Mouse (Mus musculus) left cerebral cortex, adult 18-20 months (tissue): ENCODE data around the gene Olfr788. TPM values are rescaled to one million over a fixed set of nuclear protein-coding genes. Genes with fewer than 3 reads are reported as not detected.

Experiments
- DNase-seq, 2 experiments: peaks; one replicate each; pipeline ENCODE4 v3.0.0; 2021 to 2022; ENCODE audit warnings: low spot score in 2 of 2, mixed read lengths in 1 of 2
- long read RNA-seq, 2 experiments: library from polyadenylated mRNA; stranded (forward); transcript quantifications; one replicate each; pipeline ENCODE4 v2.0.0; 2021
- total RNA-seq, 2 experiments: library from RNA; stranded (reverse); gene quantifications; 2 replicates each; pipeline ENCODE4 v1.2.3; 2021

Olfr788 gene
- total RNA-seq = not detected
- long read RNA-seq, experiment 1 = 0 reads
- long read RNA-seq, experiment 2 = 0 reads

GRCm38 (mm10) chr10:129470698-129471097 is at the start of gene Olfr788:
Olfr788 (plus strand) TSS chr10:129470998.
- DNase-seq = no peak

GRCm38 (mm10) chr10:129427006-129427405 is 43.8 kb upstream of the Olfr788 start, which contains the start of gene Olfr786:
Olfr786 (plus strand) TSS chr10:129427306.
- no peak for DNase-seq

GRCm38 (mm10) chr10:129461562-129461961 is 9.2 kb upstream of the Olfr788 start, which contains the start of gene Olfr787:
Olfr787 (plus strand) TSS chr10:129461862.
- DNase-seq = no peak

- no peak for DNase-seq
Measured at GRCm38 (mm10) chr10:129473256-129473655, 2.5 kb downstream of the Olfr788 start.

GRCm38 (mm10) chr10:129473723-129474122 is 2.9 kb downstream of the Olfr788 start:
- no peak for DNase-seq

- no peak for DNase-seq
Measured at GRCm38 (mm10) chr10:129484452-129484851, 13.7 kb downstream of the Olfr788 start, which contains the start of gene Olfr789. Olfr789 (plus strand) TSS chr10:129484752.

- peak; percentile 17 to 35 for DNase-seq
Measured at GRCm38 (mm10) chr10:129490101-129490500, 19.3 kb downstream of the Olfr788 start.

- DNase-seq = no peak
Measured at GRCm38 (mm10) chr10:129498192-129498591, 27.4 kb downstream of the Olfr788 start, which contains the start of gene Olfr790. Olfr790 (plus strand) TSS chr10:129498492.

GRCm38 (mm10) chr10:129521492-129521891 is 50.7 kb downstream of the Olfr788 start, which contains the start of gene Olfr791:
Olfr791 (plus strand) TSS chr10:129521792.
- no peak for DNase-seq

Other genes starting within 250 kb of the Olfr788 start
- not detected for gene Olfr774, start 234.8 kb upstream of the Olfr788 start, total RNA-seq
- not detected for gene Olfr775, start 222.6 kb upstream of the Olfr788 start, total RNA-seq
- gene Olfr776, start 211.9 kb upstream of the Olfr788 start, total RNA-seq = not detected
- not detected for gene Olfr777, start 199.5 kb upstream of the Olfr788 start, total RNA-seq
- gene Olfr780, start 152.9 kb upstream of the Olfr788 start, total RNA-seq = not detected
- not detected for gene Olfr781, start 142.1 kb upstream of the Olfr788 start, total RNA-seq
- not detected for gene Olfr782, start 122.1 kb upstream of the Olfr788 start, total RNA-seq
- under 1 TPM; 0.14 to 0.21 TPM for gene Olfr784, start 86.9 kb upstream of the Olfr788 start, total RNA-seq
- not detected for gene Olfr785, start 65.6 kb upstream of the Olfr788 start, total RNA-seq
- gene Olfr786, start 43.7 kb upstream of the Olfr788 start, total RNA-seq = not detected
- gene Olfr787, start 9.1 kb upstream of the Olfr788 start, total RNA-seq = not detected
- not detected for gene Olfr789, start 13.8 kb downstream of the Olfr788 start, total RNA-seq
- gene Olfr790, start 27.5 kb downstream of the Olfr788 start, total RNA-seq = not detected
- not detected for gene Olfr791, start 50.8 kb downstream of the Olfr788 start, total RNA-seq
- not detected for gene Olfr792, start 68.2 kb downstream of the Olfr788 start, total RNA-seq
- not detected for gene Olfr794, start 96.7 kb downstream of the Olfr788 start, total RNA-seq
- gene Olfr796, start 141.6 kb downstream of the Olfr788 start, total RNA-seq = not detected
- not detected for gene Olfr798, start 156.9 kb downstream of the Olfr788 start, total RNA-seq
- not detected for gene Olfr799, start 166.5 kb downstream of the Olfr788 start, total RNA-seq
- gene Olfr800, start 186.7 kb downstream of the Olfr788 start, total RNA-seq = not detected
- not detected for gene Olfr801, start 202.9 kb downstream of the Olfr788 start, total RNA-seq
- not detected for gene Olfr802, start 217.2 kb downstream of the Olfr788 start, total RNA-seq
- not detected for gene Olfr803, start 223.3 kb downstream of the Olfr788 start, total RNA-seq
- not detected for gene Olfr804, start 232.2 kb downstream of the Olfr788 start, total RNA-seq